Mouse (Mus musculus) hindbrain, embryonic 12.5 days (tissue): ENCODE results near the gene Aurkb. TPM values are rescaled to one million over a fixed set of nuclear protein-coding genes. Genes with fewer than 3 reads are reported as not detected.
A peak's percentile ranks its signal among the peaks of the same experiment; 100 is the strongest.

Source experiments
- ATAC-seq: fragments of 200-750 bp; cut with Nextera tagmentation; 2 replicates; pipeline ENCODE4 v1.8.0; 2017; ENCODE audit warnings: moderate TSS enrichment; ENCODE audit not compliant: low FRiP score
- H3K27ac ChIP-seq: fragments of 300-500 bp; sonication (generic); 2 replicates; pipeline ENCODE4 v1.5.1; 2016; ENCODE audit warnings: mild to moderate bottlenecking
- H3K27me3 ChIP-seq: fragments of 300-500 bp; sonication (generic); 2 replicates; pipeline ENCODE4 v1.6.1; 2016; ENCODE audit warnings: mild to moderate bottlenecking
- H3K36me3 ChIP-seq: fragments of 300-500 bp; sonication (generic); 2 replicates; pipeline ENCODE4 v1.6.1; 2016; ENCODE audit warnings: mild to moderate bottlenecking
- H3K4me1 ChIP-seq: fragments of 300-500 bp; sonication (generic); 2 replicates; pipeline ENCODE4 v1.6.1; 2016
- H3K4me2 ChIP-seq: fragments of 300-500 bp; sonication (generic); replicated peaks from 2 replicates; pipeline ENCODE4 v1.6.1; 2016; ENCODE audit warnings: mild to moderate bottlenecking
- H3K4me3 ChIP-seq: fragments of 300-500 bp; sonication (generic); 2 replicates; pipeline ENCODE4 v1.5.1; 2016; ENCODE audit warnings: mild to moderate bottlenecking
- H3K9ac ChIP-seq: fragments of 300-500 bp; sonication (generic); 2 replicates; pipeline ENCODE4 v1.6.1; 2016; ENCODE audit warnings: mild to moderate bottlenecking, moderate library complexity
- H3K9me3 ChIP-seq: fragments of 300-500 bp; sonication (generic); replicated peaks from 2 replicates; pipeline ENCODE4 v1.6.1; 2016; ENCODE audit warnings: mild to moderate bottlenecking
- WGBS: fragments of 180-500 bp; shearing (Covaris S2); methylation state at CpG from one replicate; pipeline ENCODE4 v1.1.7; 2016; 5-methylcytosine and 5-hydroxymethylcytosine counted together
- polyA plus RNA-seq: library from polyadenylated mRNA; unstranded; fragments of >200 nt; fragmentation: Nextera tagmentation; extraction: Ambion mirVana; gene quantifications from 2 replicates; pipeline ENCODE4 v1.2.1, GENCODE M21; 2016

Gene Aurkb
- polyA plus RNA-seq, 1 experiment from 2014 or later, result 100 TPM

- peaks cover under 1% of the 10 kb centered on the region; the same call in 1 of the 2 replicates for H3K36me3 ChIP-seq
- H3K9ac ChIP-seq, result peak within 1 kb of the TSS; percentile 80
- no peaks in the 10 kb centered on the region for H3K27me3 ChIP-seq
- H3K27ac ChIP-seq, result peak within 1 kb of the TSS; percentile 87
- 4% methylated on average over 38 of the region's 38 CpGs for WGBS
- peak; percentile 94 for ATAC-seq
- H3K9me3 ChIP-seq, result no peaks in the 10 kb centered on the region
- peak within 1 kb of the TSS; percentile 68 for H3K4me3 ChIP-seq
- peaks cover 20% of the 10 kb centered on the region for H3K4me1 ChIP-seq
- H3K4me2 ChIP-seq, result peak within 1 kb of the TSS; percentile 78
These were observed 29.6 kb upstream of the Aurkb start, which contains the start of gene Ctc1 for GRCm38 (mm10) chr11:69015644-69016441. Ctc1 (plus strand) TSS chr11:69015911.

GRCm38 (mm10) chr11:69016755-69017154, 28.7 kb upstream of the Aurkb start:
- 76% methylated on average over 3 of the region's 3 CpGs for WGBS
- peaks cover 13% of the 10 kb centered on the region for H3K4me1 ChIP-seq
- peak overlapping the region; percentile 68 for H3K4me3 ChIP-seq
- peak overlapping the region; percentile 87 for H3K27ac ChIP-seq
- peak overlapping the region; percentile 80 for H3K9ac ChIP-seq
- no peak for ATAC-seq
- no peaks in the 10 kb centered on the region for H3K9me3 ChIP-seq
- H3K36me3 ChIP-seq, result peaks cover 9% of the 10 kb centered on the region
- H3K4me2 ChIP-seq, result peak overlapping the region; percentile 78
- no peaks in the 10 kb centered on the region for H3K27me3 ChIP-seq

GRCm38 (mm10) chr11:69020691-69021090, 24.8 kb upstream of the Aurkb start:
- peaks cover 8% of the 10 kb centered on the region for H3K4me1 ChIP-seq
- no peaks in the 10 kb centered on the region for H3K9me3 ChIP-seq
- no peak overlapping the region for H3K4me3 ChIP-seq
- no peak overlapping the region for H3K27ac ChIP-seq
- ATAC-seq, result no peak
- no peak overlapping the region for H3K9ac ChIP-seq
- H3K27me3 ChIP-seq, result no peaks in the 10 kb centered on the region
- H3K4me2 ChIP-seq, result no peak overlapping the region
- peaks cover 48% of the 10 kb centered on the region for H3K36me3 ChIP-seq

- Histone ChIP-seq H3K9ac (no peak overlapping the region), H3K27ac (no peak overlapping the region), H3K9me3 (no peaks in the 10 kb centered on the region), H3K36me3 (peaks cover 99% of the 10 kb centered on the region), H3K4me3 (no peak overlapping the region), H3K27me3 (no peaks in the 10 kb centered on the region), H3K4me2 (no peak overlapping the region), H3K4me1 (no peaks in the 10 kb centered on the region)
- ATAC-seq, result no peak
- WGBS, result 89% methylated on average over 3 of the region's 3 CpGs
These were observed 18.9 kb upstream of the Aurkb start for GRCm38 (mm10) chr11:69026562-69026961.

- WGBS, result 79% methylated on average over 2 of the region's 2 CpGs
- Histone ChIP-seq H3K9me3 (no peaks in the 10 kb centered on the region), H3K36me3 (peaks cover 96% of the 10 kb centered on the region), H3K4me1 (no peaks in the 10 kb centered on the region), H3K27ac (no peak overlapping the region), H3K9ac (no peak overlapping the region), H3K4me3 (no peak overlapping the region), H3K4me2 (no peak overlapping the region), H3K27me3 (no peaks in the 10 kb centered on the region)
- no peak for ATAC-seq
These were observed 16.6 kb upstream of the Aurkb start for GRCm38 (mm10) chr11:69028805-69029204.

GRCm38 (mm10) chr11:69033552-69033951, 11.9 kb upstream of the Aurkb start:
- Histone ChIP-seq H3K4me2 (no peak overlapping the region), H3K9me3 (no peaks in the 10 kb centered on the region), H3K9ac (no peak overlapping the region), H3K4me1 (peaks cover 16% of the 10 kb centered on the region), H3K36me3 (peaks cover 70% of the 10 kb centered on the region), H3K27ac (no peak overlapping the region), H3K4me3 (no peak overlapping the region), H3K27me3 (no peaks in the 10 kb centered on the region)
- ATAC-seq, result no peak
- 79% methylated on average over 9 of the region's 9 CpGs for WGBS

- Histone ChIP-seq H3K27me3 (no peaks in the 10 kb centered on the region), H3K9me3 (no peaks in the 10 kb centered on the region), H3K4me1 (peaks cover 26% of the 10 kb centered on the region), H3K4me3 (no peak overlapping the region), H3K9ac (no peak overlapping the region), H3K36me3 (peaks cover 61% of the 10 kb centered on the region), H3K4me2 (no peak overlapping the region), H3K27ac (no peak overlapping the region)
- 94% methylated on average over 3 of the region's 3 CpGs for WGBS
- ATAC-seq, result no peak
These were observed 10.9 kb upstream of the Aurkb start for GRCm38 (mm10) chr11:69034585-69034984.

GRCm38 (mm10) chr11:69035411-69035810, 10.0 kb upstream of the Aurkb start:
- Histone ChIP-seq H3K9ac (no peak overlapping the region; the same call in 1 of the 2 replicates), H3K27ac (peak overlapping the region; percentile 70; the same call in 1 of the 2 replicates), H3K4me3 (peak overlapping the region; percentile 2; the same call in 1 of the 2 replicates), H3K4me2 (peak overlapping the region; percentile 51; the same call in 1 of the 2 replicates), H3K36me3 (peaks cover 53% of the 10 kb centered on the region), H3K27me3 (no peaks in the 10 kb centered on the region), H3K4me1 (peaks cover 26% of the 10 kb centered on the region), H3K9me3 (no peaks in the 10 kb centered on the region)
- WGBS, result 83% methylated on average over 9 of the region's 9 CpGs
- ATAC-seq, result no peak

- H3K9ac ChIP-seq, result no peak overlapping the region; the same call in 1 of the 2 replicates
- ATAC-seq, result 0 out of 2 replicates have a peak, but pooled peaks have one; percentile 14
These were observed 9.6 kb upstream of the Aurkb start for GRCm38 (mm10) chr11:69035849-69036248.

GRCm38 (mm10) chr11:69036486-69037230, 8.8 kb upstream of the Aurkb start:
- Histone ChIP-seq H3K4me3 (peak overlapping the region; percentile 65), H3K9ac (peak overlapping the region; percentile 70), H3K4me1 (peaks cover 26% of the 10 kb centered on the region), H3K27ac (peak overlapping the region; percentile 80), H3K36me3 (peaks cover 40% of the 10 kb centered on the region), H3K27me3 (no peaks in the 10 kb centered on the region), H3K9me3 (no peaks in the 10 kb centered on the region), H3K4me2 (peak overlapping the region; percentile 51)
- no peak for ATAC-seq
- 8% methylated on average over 20 of the region's 20 CpGs for WGBS

More at GRCm38 (mm10) chr11:69035849-69036248, 9.6 kb upstream of the Aurkb start:
- H3K4me2 ChIP-seq, result peak overlapping the region; percentile 51
- peaks cover 26% of the 10 kb centered on the region for H3K4me1 ChIP-seq
- no peaks in the 10 kb centered on the region for H3K27me3 ChIP-seq
- H3K36me3 ChIP-seq, result peaks cover 48% of the 10 kb centered on the region
- H3K27ac ChIP-seq, result peak overlapping the region; percentile 70; the same call in 1 of the 2 replicates
- WGBS, result 5% methylated on average over 8 of the region's 8 CpGs
- H3K4me3 ChIP-seq, result peak overlapping the region; percentile 2; the same call in 1 of the 2 replicates
- H3K9me3 ChIP-seq, result no peaks in the 10 kb centered on the region

- Histone ChIP-seq H3K36me3 (peaks cover 35% of the 10 kb centered on the region), H3K27ac (peak overlapping the region; percentile 80), H3K4me2 (peak overlapping the region; percentile 51), H3K9me3 (no peaks in the 10 kb centered on the region), H3K9ac (peak overlapping the region; percentile 70), H3K4me1 (peaks cover 26% of the 10 kb centered on the region), H3K4me3 (peak overlapping the region; percentile 65), H3K27me3 (no peaks in the 10 kb centered on the region)
- 1% methylated on average over 34 of the region's 34 CpGs for WGBS
- peak; percentile 15; the same call in 1 of the 2 replicates for ATAC-seq
These were observed 8.0 kb upstream of the Aurkb start for GRCm38 (mm10) chr11:69037231-69038061.
